Mouse (Mus musculus) limb, embryonic 14.5 days (tissue): ENCODE data around the gene Nmur1. TPM values are rescaled to one million over a fixed set of nuclear protein-coding genes. Genes with fewer than 3 reads are reported as not detected.
A peak's percentile ranks its signal among the peaks of the same experiment; 100 is the strongest.

Experiments used
- ATAC-seq: fragments of 200-750 bp; cut with Nextera tagmentation; 2 replicates; pipeline ENCODE4 v1.8.0; 2017; ENCODE audit warnings: low read depth, moderate number of reproducible peaks, moderate TSS enrichment; ENCODE audit not compliant: low FRiP score
- DNase-seq: peaks from one replicate; pipeline ENCODE4 v3.0.0-alpha.2; 2015; ENCODE audit warnings: low spot score
- H3K27ac ChIP-seq: fragments of 300-500 bp; sonication (generic); replicated peaks from 2 replicates; pipeline ENCODE4 v1.5.1; 2014; ENCODE audit warnings: low read depth, mild to moderate bottlenecking, low read length, moderate library complexity, mixed read lengths
- H3K27me3 ChIP-seq: fragments of 300-500 bp; sonication (generic); 2 replicates; pipeline ENCODE4 v1.6.1; 2014; ENCODE audit warnings: low read length, mixed read lengths; ENCODE audit not compliant: control insufficient read depth, insufficient read depth
- H3K36me3 ChIP-seq: fragments of 300-500 bp; sonication (generic); 2 replicates; pipeline ENCODE4 v1.6.1; 2014; ENCODE audit warnings: mild to moderate bottlenecking, low read length, moderate library complexity, mixed read lengths; ENCODE audit not compliant: control insufficient read depth, insufficient read depth
- H3K4me1 ChIP-seq: fragments of 300-500 bp; sonication (generic); 2 replicates; pipeline ENCODE4 v1.6.1; 2014; ENCODE audit warnings: antibody characterized with exemption, low read length, mixed read lengths; ENCODE audit not compliant: control insufficient read depth, insufficient read depth
- H3K4me2 ChIP-seq: fragments of 300-500 bp; sonication (generic); replicated peaks from 2 replicates; pipeline ENCODE4 v1.6.1; 2014; ENCODE audit warnings: low read depth, mild to moderate bottlenecking, low read length, moderate library complexity; ENCODE audit not compliant: severe bottlenecking
- H3K4me3 ChIP-seq: fragments of 300-500 bp; sonication (generic); replicated peaks from 2 replicates; pipeline ENCODE4 v1.5.1; 2014; ENCODE audit warnings: low read length
- H3K9ac ChIP-seq: fragments of 300-500 bp; sonication (generic); 2 replicates; pipeline ENCODE4 v1.6.1; 2014; ENCODE audit warnings: mild to moderate bottlenecking, low read depth, low read length, moderate library complexity; ENCODE audit not compliant: severe bottlenecking
- H3K9me3 ChIP-seq: fragments of 300-500 bp; sonication (generic); 2 replicates; pipeline ENCODE4 v1.6.1; 2016; ENCODE audit warnings: low read length; ENCODE audit not compliant: control insufficient read depth
- POLR2A ChIP-seq: fragments of 200-500 bp; IDR thresholded peaks from 2 replicates; pipeline ENCODE4 v1.8.0; 2012; ENCODE audit warnings: inconsistent platforms, mild to moderate bottlenecking, moderate library complexity, borderline replicate concordance; ENCODE audit not compliant: insufficient read depth, insufficient read length; ENCODE audit errors: extremely low read depth
- WGBS: fragments of 180-500 bp; shearing (Covaris S2); extraction: QIAGEN DNeasy Blood & Tissue Kit; methylation state at CpG from one replicate; pipeline ENCODE4 v1.1.7; 2014; 5-methylcytosine and 5-hydroxymethylcytosine counted together
- polyA plus RNA-seq, 2 experiments: library from polyadenylated mRNA; depleted of rRNA in 1 of 2; stranded (reverse) in 1 of 2; unstranded in 1 of 2; fragments of >200 nt; fragmentation: Nextera tagmentation in 1 of 2; extraction: Ambion mirVana in 1 of 2; gene quantifications; 2 replicates each; pipeline versions ENCODE4 v1.2.1 to v1.2.3; 2012 to 2014

Nmur1 gene
- polyA plus RNA-seq, 2 experiments: not detected

DNA sequence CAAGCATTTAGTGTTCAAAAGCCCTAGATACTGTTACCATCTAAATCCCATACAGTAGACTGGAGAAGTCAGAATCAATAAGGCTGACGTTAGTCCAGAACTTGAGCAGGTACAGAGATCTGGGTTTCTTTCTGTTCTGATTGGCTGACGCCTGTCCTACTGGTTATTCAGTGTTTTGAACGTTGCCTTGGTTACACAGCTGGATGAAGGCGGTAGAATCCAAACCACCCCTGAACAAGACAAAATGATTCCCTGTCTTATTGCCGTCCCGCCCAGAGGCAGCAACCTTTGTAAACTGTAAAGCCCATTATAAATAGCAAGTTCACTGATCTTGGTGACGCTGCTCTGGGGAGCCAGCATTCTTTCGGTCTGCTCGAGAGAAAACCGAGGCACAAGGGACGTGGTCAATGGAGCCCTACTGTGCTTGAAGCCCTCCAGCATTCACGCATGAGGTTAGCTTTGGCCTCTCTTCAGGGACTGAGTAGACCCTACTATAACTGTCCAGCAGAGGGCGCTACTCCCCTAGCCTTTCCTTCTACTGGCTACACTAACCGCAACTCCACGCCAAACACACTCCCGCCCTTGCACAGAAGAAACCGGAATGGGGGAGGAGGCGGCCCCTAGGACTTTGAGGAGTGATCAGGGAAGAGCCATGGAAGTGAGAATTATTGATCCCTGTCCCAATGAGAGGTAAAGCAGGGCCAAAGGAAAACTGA is 14.3 kb upstream of the Nmur1 start:
- H3K27me3 ChIP-seq: no peaks in the 10 kb centered on the region
- peak overlapping the region; percentile 95 for H3K4me2 ChIP-seq
- DNase-seq (peak; percentile 99), ATAC-seq (peak; percentile 78)
- H3K9ac ChIP-seq: peak overlapping the region; percentile 75
- H3K4me1 ChIP-seq: peaks cover 26% of the 10 kb centered on the region
- TF ChIP-seq POLR2A: 0 out of 2 replicates have a peak, but pooled peaks have one; percentile 10
- H3K36me3 ChIP-seq: no peaks in the 10 kb centered on the region
- H3K27ac ChIP-seq: peak overlapping the region; percentile 100
- 3% methylated on average over 18 of the region's 18 CpGs for WGBS
- no peaks in the 10 kb centered on the region for H3K9me3 ChIP-seq
- H3K4me3 ChIP-seq: peak overlapping the region; percentile 37

DNA sequence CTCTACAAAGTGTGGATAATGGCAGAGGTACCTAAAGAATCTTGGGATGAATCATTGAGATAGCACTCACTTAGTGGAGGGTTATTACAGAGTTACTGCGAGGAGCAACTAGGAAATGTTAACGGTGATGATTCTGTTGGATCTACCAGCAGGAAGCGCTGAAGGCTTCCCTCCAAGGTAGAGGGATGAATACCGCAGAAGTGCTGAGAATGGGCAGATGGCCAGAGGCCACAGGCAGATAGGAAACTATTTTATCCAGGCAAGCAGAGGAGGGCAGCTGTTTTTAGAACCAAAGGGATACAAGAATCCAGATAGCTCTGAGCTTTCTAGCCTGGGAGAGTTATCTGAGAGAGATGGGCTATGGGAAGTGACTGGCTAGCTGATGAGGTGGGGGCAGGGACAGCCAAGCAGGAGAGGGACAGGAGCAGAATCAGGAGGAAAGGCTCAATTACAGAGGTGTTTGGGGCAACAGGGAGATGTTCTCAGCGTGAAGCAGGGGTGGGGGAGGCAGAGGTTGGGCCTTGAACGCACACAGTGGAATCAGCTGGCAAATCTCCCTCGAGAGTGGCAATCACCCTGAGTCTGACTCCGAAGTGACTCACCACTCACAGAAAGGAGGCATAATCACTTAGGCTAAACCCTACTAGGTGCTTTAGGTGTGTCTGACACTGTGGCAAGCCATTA is 13.6 kb upstream of the Nmur1 start:
- Histone ChIP-seq H3K36me3 (no peaks in the 10 kb centered on the region), H3K27ac (peak overlapping the region; percentile 45; the same call in 1 of the 2 replicates), H3K4me2 (peak overlapping the region; percentile 95; the same call in 1 of the 2 replicates), H3K4me3 (no peak overlapping the region), H3K9me3 (no peaks in the 10 kb centered on the region), H3K4me1 (peaks cover 33% of the 10 kb centered on the region), H3K27me3 (no peaks in the 10 kb centered on the region), H3K9ac (peak overlapping the region; percentile 13; the same call in 1 of the 2 replicates)
- no peak for TF ChIP-seq POLR2A
- DNase-seq: no peak
- no peak for ATAC-seq
- WGBS: 28% methylated on average over 8 of the region's 8 CpGs

DNA sequence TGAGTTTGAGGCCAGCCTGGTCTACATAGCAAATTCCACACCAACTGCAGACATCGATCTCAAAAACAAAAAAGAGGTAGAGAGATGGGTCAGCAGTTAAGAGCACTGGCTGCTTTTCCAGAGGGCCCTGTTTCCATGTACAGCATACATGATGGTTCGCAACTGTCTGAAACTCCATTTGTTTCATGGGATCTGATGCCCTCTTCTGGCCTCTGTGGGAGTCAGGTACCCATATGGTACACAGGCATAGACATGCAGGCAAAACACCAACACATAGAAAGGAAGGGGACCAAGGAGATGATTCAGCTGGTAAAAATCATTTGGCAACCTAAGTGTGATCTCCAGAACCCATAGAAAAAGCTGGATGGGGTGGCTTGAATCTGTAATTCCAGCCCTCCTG is 12.5 kb upstream of the Nmur1 start:
- Histone ChIP-seq H3K36me3 (no peaks in the 10 kb centered on the region), H3K9me3 (no peaks in the 10 kb centered on the region), H3K27ac (no peak overlapping the region), H3K4me2 (no peak overlapping the region), H3K4me3 (no peak overlapping the region), H3K9ac (no peak overlapping the region), H3K4me1 (peaks cover 35% of the 10 kb centered on the region), H3K27me3 (no peaks in the 10 kb centered on the region)
- TF ChIP-seq POLR2A: no peak
- DNase-seq (peak; percentile 32), ATAC-seq (no peak)
- WGBS: 79% methylated on average over 2 of the region's 2 CpGs

DNA sequence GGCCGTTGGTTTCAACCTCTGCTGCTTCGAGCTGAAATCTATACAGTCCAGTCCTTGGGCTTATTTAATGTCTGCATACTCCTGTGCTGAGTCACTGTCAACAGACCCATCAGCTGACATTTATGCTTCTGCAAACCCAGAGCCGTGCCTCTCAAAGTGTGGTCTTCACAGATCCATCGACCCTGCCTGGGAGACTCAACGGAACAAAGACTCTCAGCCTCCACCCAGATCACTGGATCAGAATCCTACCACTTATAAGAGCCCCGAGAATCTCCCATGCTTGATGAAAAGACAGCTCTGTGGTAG is 11.9 kb upstream of the Nmur1 start:
- no peak overlapping the region for H3K9ac ChIP-seq
- no peak overlapping the region for H3K4me3 ChIP-seq
- DNase-seq (no peak), ATAC-seq (no peak)
- H3K4me2 ChIP-seq: no peak overlapping the region
- no peak for TF ChIP-seq POLR2A
- H3K4me1 ChIP-seq: peaks cover 33% of the 10 kb centered on the region
- H3K27me3 ChIP-seq: no peaks in the 10 kb centered on the region
- WGBS: 71% methylated on average over 6 of the region's 6 CpGs
- H3K36me3 ChIP-seq: no peaks in the 10 kb centered on the region
- no peak overlapping the region for H3K27ac ChIP-seq
- no peaks in the 10 kb centered on the region for H3K9me3 ChIP-seq

DNA sequence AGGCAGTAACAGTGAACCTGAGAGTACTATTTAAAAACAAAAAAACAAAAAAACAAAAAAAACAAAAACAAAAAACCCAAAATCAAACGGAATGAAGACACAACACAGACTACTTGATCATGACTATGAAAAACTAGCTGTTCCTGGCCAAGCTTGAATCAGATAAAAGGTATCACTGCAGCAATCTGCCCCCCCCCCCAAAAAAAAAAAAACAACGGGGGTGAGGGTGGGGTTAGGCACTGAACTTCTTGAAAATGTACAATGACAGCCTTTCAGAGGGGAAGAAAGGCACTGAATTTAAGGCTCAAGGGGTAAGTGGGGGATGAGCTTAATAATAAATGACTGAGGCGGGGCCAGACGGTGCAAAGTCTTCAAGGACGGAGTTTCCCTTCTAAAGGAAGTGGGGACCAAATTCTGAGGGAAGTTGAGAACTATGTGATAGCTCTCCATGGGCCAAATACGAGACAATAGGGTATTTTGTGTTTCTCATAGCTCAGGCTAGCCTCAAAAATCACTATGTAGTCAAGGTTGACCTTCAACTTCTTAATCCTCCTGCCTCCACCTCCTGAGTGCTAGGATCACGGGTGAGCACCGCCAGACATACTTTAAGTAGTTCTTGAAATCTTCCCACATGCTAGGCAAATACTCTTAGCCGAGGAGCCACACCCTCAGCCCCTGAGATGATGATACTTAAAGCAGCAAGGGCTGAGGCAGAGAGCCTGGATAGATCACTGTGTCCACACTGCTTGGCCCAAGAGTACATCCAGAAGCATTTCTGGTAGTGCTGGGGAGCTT is 11.4 kb upstream of the Nmur1 start:
- H3K27ac ChIP-seq: no peak overlapping the region

More for the DNA sequence above, 11.4 kb upstream of the Nmur1 start:
- no peak overlapping the region for H3K4me3 ChIP-seq
- H3K4me1 ChIP-seq: peaks cover 31% of the 10 kb centered on the region
- 70% methylated on average over 9 of the region's 9 CpGs for WGBS
- no peaks in the 10 kb centered on the region for H3K9me3 ChIP-seq
- no peak for TF ChIP-seq POLR2A
- no peak for ATAC-seq
- DNase-seq: no peak
- H3K27me3 ChIP-seq: no peaks in the 10 kb centered on the region
- no peak overlapping the region for H3K9ac ChIP-seq
- no peaks in the 10 kb centered on the region for H3K36me3 ChIP-seq
- no peak overlapping the region for H3K4me2 ChIP-seq
